In genomic region chr1:177607565-177607964, GRCm38 (mm10) we compare ENCODE assay signal across 14 mouse cellular contexts.
"Had no signal": no experiment of that assay in that cellular context is flagged by ENCODE, and none has a peak within 500 bp of the region (broad histone marks: within the 10 kb centered on the region; RNA-seq: fewer than 3 reads in every experiment).

No protein-coding gene starts in this region.

- H3K9me3 ChIP-seq: limb, embryonic 12.5 days; liver, embryonic 13.5 days; lung, embryonic 15.5 days; midbrain, embryonic 12.5 days; stomach, embryonic 15.5 days had no signal

- H3K27ac ChIP-seq: kidney, postnatal 0 days; limb, embryonic 12.5 days; liver, embryonic 13.5 days; lung, embryonic 15.5 days; macrophage; midbrain, embryonic 12.5 days; stomach, embryonic 15.5 days had no signal

- H3K27me3 ChIP-seq: limb, embryonic 12.5 days; liver, embryonic 13.5 days; lung, embryonic 15.5 days; midbrain, embryonic 12.5 days; stomach, embryonic 15.5 days had no signal

- H3K36me3 ChIP-seq: limb, embryonic 12.5 days; liver, embryonic 13.5 days; lung, embryonic 15.5 days; midbrain, embryonic 12.5 days; stomach, embryonic 15.5 days had no signal

- ATAC-seq: liver, postnatal 0 days had no signal

- H3K4me1 ChIP-seq: limb, embryonic 12.5 days; lung, embryonic 15.5 days; megakaryocyte, embryonic 14.5 days; stomach, embryonic 15.5 days had no signal

- H3K4me2 ChIP-seq: limb, embryonic 12.5 days; liver, embryonic 13.5 days; lung, embryonic 15.5 days; midbrain, embryonic 12.5 days; stomach, embryonic 15.5 days had no signal

- DNase-seq: kidney, postnatal 36 days; liver; liver, embryonic 13.5 days; liver, postnatal 0 days; lung, postnatal 14 days; right cerebral cortex, postnatal 14 days; thymus, postnatal 4 days had no signal

- H3K4me3 ChIP-seq: limb, embryonic 12.5 days; liver, embryonic 13.5 days; lung, embryonic 15.5 days; megakaryocyte, embryonic 14.5 days; midbrain, embryonic 12.5 days; stomach, embryonic 15.5 days had no signal

- H3K9ac ChIP-seq: limb, embryonic 12.5 days; liver, embryonic 13.5 days; liver, postnatal 0 days; lung, embryonic 15.5 days; midbrain, embryonic 12.5 days; stomach, embryonic 15.5 days had no signal
